Mouse (Mus musculus) lung, adult 2 months (tissue): ENCODE data around the gene Lamtor2.

ENCODE experiments used
- CTCF ChIP-seq: fragments of 200-500 bp; IDR thresholded peaks from 2 replicates; pipeline ENCODE4 v1.5.1; 2011; ENCODE audit warnings: mild to moderate bottlenecking, low read length, control low read depth; ENCODE audit not compliant: insufficient read depth
- POLR2A ChIP-seq: fragments of 200-500 bp; IDR thresholded peaks from 2 replicates; pipeline ENCODE4 v1.6.1; 2011; ENCODE audit warnings: low read depth, mild to moderate bottlenecking, control low read depth, low read length, borderline replicate concordance; ENCODE audit errors: extremely low read depth

- no peak; the same call in 1 of the 2 replicates for TF ChIP-seq POLR2A
- TF ChIP-seq CTCF = peak; percentile 36; the same call in 1 of the 2 replicates
These were observed 39.3 kb upstream of the Lamtor2 start for GRCm38 (mm10) chr3:88591950-88592731.
